Mouse (Mus musculus): ENCODE measurements around the gene Asf1a.
"Not testable (repeated sequence)": the region's sequence is repeated elsewhere in the genome, so short reads cannot be mapped to it uniquely, and the experiment has no call there.

The Asf1a gene

GRCm38 (mm10) chr10:53596677-53597120 lies at the start of gene Asf1a:
Gene Asf1a (plus strand): TSS chr10:53596757.
- peak; percentile 92 to 95 for DNase-seq (ENCODE audit: low spot score in 2 of 2)

GRCm38 (mm10) chr10:53562001-53562400 lies 34.6 kb upstream of the Asf1a start:
- no peak for DNase-seq (ENCODE audit: low spot score in 2 of 2)

- DNase-seq (ENCODE audit: low spot score in 2 of 2): no peak
Observed at GRCm38 (mm10) chr10:53565538-53565937, 31.0 kb upstream of the Asf1a start.

GRCm38 (mm10) chr10:53568531-53568930 lies 28.0 kb upstream of the Asf1a start:
- DNase-seq (ENCODE audit: low spot score in 2 of 2): no peak

GRCm38 (mm10) chr10:53580137-53580536 lies 16.4 kb upstream of the Asf1a start:
- no peak for DNase-seq (ENCODE audit: low spot score in 2 of 2)

GRCm38 (mm10) chr10:53580621-53581081 lies 15.9 kb upstream of the Asf1a start:
- DNase-seq (ENCODE audit: low spot score in 2 of 2): peak in 1 of 2 experiments; percentile 52

- no peak for DNase-seq (ENCODE audit: low spot score in 2 of 2)
Observed at GRCm38 (mm10) chr10:53581087-53581486, 15.5 kb upstream of the Asf1a start.

GRCm38 (mm10) chr10:53585777-53586176 lies 10.8 kb upstream of the Asf1a start:
- no peak for DNase-seq (ENCODE audit: low spot score in 2 of 2)

- DNase-seq (ENCODE audit: low spot score in 2 of 2): no peak
Observed at GRCm38 (mm10) chr10:53595744-53596676, 547 bp upstream of the Asf1a start.

- DNase-seq (ENCODE audit: low spot score in 2 of 2): peak; percentile 66 to 69
Observed at GRCm38 (mm10) chr10:53597121-53597881, 744 bp downstream of the Asf1a start.

- DNase-seq (ENCODE audit: low spot score in 2 of 2): peak; percentile 14 to 29
Observed at GRCm38 (mm10) chr10:53598821-53599220, 2.3 kb downstream of the Asf1a start.

GRCm38 (mm10) chr10:53605328-53605727 lies 8.8 kb downstream of the Asf1a start:
- no peak for DNase-seq (ENCODE audit: low spot score in 2 of 2)

- no peak for DNase-seq (ENCODE audit: low spot score in 2 of 2)
Observed at GRCm38 (mm10) chr10:53608274-53608673, 11.7 kb downstream of the Asf1a start.

- DNase-seq (ENCODE audit: low spot score in 2 of 2): no peak
Observed at GRCm38 (mm10) chr10:53612172-53612571, 15.6 kb downstream of the Asf1a start.

GRCm38 (mm10) chr10:53613955-53614354 lies 17.4 kb downstream of the Asf1a start:
- DNase-seq (ENCODE audit: low spot score in 2 of 2): no peak

GRCm38 (mm10) chr10:53615850-53616616 lies 19.5 kb downstream of the Asf1a start:
- no peak for DNase-seq (ENCODE audit: low spot score in 2 of 2)

- DNase-seq (ENCODE audit: low spot score in 2 of 2): peak; percentile 94 to 96
Observed at GRCm38 (mm10) chr10:53629247-53629917, 32.8 kb downstream of the Asf1a start.

- peak; percentile 83 to 97 for DNase-seq (ENCODE audit: low spot score in 2 of 2)
Observed at GRCm38 (mm10) chr10:53629918-53630250, 33.3 kb downstream of the Asf1a start.

- DNase-seq (ENCODE audit: low spot score in 2 of 2): not testable (repeated sequence)
Observed at GRCm38 (mm10) chr10:53630339-53630738, 33.8 kb downstream of the Asf1a start, which contains the start of gene Mcm9. Gene Mcm9 (minus strand): TSS chr10:53630439.

GRCm38 (mm10) chr10:53634160-53634559 lies 37.6 kb downstream of the Asf1a start:
- no peak for DNase-seq (ENCODE audit: low spot score in 2 of 2)
